ENCODE assay signal across 13 mouse cellular contexts in the genomic region with DNA sequence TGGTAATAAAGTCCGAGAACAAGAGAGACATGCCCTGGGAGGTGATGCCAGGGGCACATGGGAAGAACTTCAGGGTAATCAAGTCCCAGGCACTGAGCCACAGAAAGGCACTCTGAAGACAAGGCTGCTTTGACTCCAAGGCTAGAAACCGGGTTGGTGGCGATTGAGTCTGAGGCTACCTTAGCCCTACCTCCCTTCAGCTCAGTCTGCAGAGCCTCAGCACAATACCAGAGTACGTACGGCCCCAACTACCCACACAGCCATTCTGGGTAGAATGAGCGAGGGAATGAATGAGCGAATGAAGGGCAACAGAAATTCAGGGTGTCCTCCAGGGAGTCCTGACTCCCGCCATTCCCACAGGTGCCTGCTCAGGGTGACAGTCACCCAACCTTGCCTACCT. TPM values are rescaled to one million over a fixed set of nuclear protein-coding genes. Genes with fewer than 3 reads are reported as not detected.
A peak's percentile ranks its signal among the peaks of the same experiment; 100 is the strongest.
DNase-seq lines count a peak whose midpoint lies in the region; ATAC-seq and TF ChIP-seq lines count a peak whose summit lies in the region.
"Had no signal": no experiment of that assay in that cellular context is flagged by ENCODE, and none has a peak within 500 bp of the region (broad histone marks: within the 10 kb centered on the region; RNA-seq: fewer than 3 reads in every experiment).

No protein-coding gene starts in this region.

- intact Hi-C loops in heart, postnatal 36 days (cut with DNase I), result no loop called here

- no peak for ATAC-seq in heart, postnatal 0 days (ENCODE audit: insufficient read depth, low read depth)
- no peak for ATAC-seq in midbrain, postnatal 0 days (ENCODE audit: low FRiP score)
- no peak for ATAC-seq in midbrain, embryonic 11.5 days (ENCODE audit: low FRiP score)
- no peak for ATAC-seq in hindbrain, embryonic 15.5 days (ENCODE audit: low FRiP score, low read depth)

- H3K4me2 ChIP-seq in heart, postnatal 0 days (ENCODE audit: low read depth, low read length), result peak overlapping the region; percentile 85; the same call in 1 of the 2 replicates
- peak overlapping the region; percentile 84 for H3K4me2 ChIP-seq in midbrain, postnatal 0 days (ENCODE audit: low read depth, low read length, poor library complexity, severe bottlenecking)
- no peak overlapping the region for H3K4me2 ChIP-seq in midbrain, embryonic 11.5 days
- H3K4me2 ChIP-seq in hindbrain, embryonic 15.5 days, result peak overlapping the region; percentile 90

- H3K4me1 ChIP-seq in heart, postnatal 0 days (ENCODE audit: control insufficient read depth, insufficient read depth), result peaks cover 39% of the 10 kb centered on the region
- peaks cover 26% of the 10 kb centered on the region; the same call in 1 of the 2 replicates for H3K4me1 ChIP-seq in midbrain, postnatal 0 days (ENCODE audit: insufficient read depth, low read length)
- H3K4me1 ChIP-seq in midbrain, embryonic 11.5 days (ENCODE audit: control insufficient read depth, insufficient read depth, low read length), result peaks cover 13% of the 10 kb centered on the region
- peaks cover 49% of the 10 kb centered on the region for H3K4me1 ChIP-seq in hindbrain, embryonic 15.5 days (replicated peaks)

- TF ChIP-seq CTCF in heart, postnatal 0 days (IDR thresholded peaks at IDR 0.05; ENCODE audit: low read depth), result no peak
- no peak for TF ChIP-seq CTCF in midbrain, postnatal 0 days (IDR thresholded peaks at IDR 0.05)

- 93% methylated on average over 8 of the region's 8 CpGs for WGBS in heart, postnatal 0 days
- WGBS in midbrain, postnatal 0 days, result 97% methylated on average over 8 of the region's 8 CpGs
- WGBS in midbrain, embryonic 11.5 days, result 91% methylated on average over 8 of the region's 8 CpGs
- WGBS in hindbrain, embryonic 15.5 days, result 90% methylated on average over 8 of the region's 8 CpGs

- DNase-seq in heart, postnatal 0 days (ENCODE audit: low spot score), result no peak
- no peak for DNase-seq in heart, postnatal 36 days
- DNase-seq in midbrain, postnatal 0 days (ENCODE audit: low spot score), result no peak
- DNase-seq in midbrain, embryonic 11.5 days (ENCODE audit: low spot score, missing footprints), result no peak
- peak; percentile 58 for DNase-seq in thymus, postnatal 14 days
- no peak for DNase-seq in right cerebral cortex, postnatal 10 days (ENCODE audit: low spot score in 2 of 2)
- no peak for DNase-seq in spleen, adult 12 weeks (ENCODE audit: low spot score)
- DNase-seq: lung, embryonic 14.5 days; retina, postnatal 1 day had no signal

- no peak overlapping the region; the same call in 1 of the 2 replicates for H3K9ac ChIP-seq in heart, postnatal 0 days (replicated peaks; ENCODE audit: low read depth, low read length)
- H3K9ac ChIP-seq in midbrain, postnatal 0 days (replicated peaks; ENCODE audit: low read length, poor library complexity, severe bottlenecking), result no peak overlapping the region
- H3K9ac ChIP-seq in midbrain, embryonic 11.5 days (ENCODE audit: low read length), result no peak overlapping the region
- no peak overlapping the region for H3K9ac ChIP-seq in hindbrain, embryonic 15.5 days
- H3K9ac ChIP-seq: limb, embryonic 12.5 days; lung, embryonic 14.5 days had no signal

- no peaks in the 10 kb centered on the region for H3K9me3 ChIP-seq in heart, postnatal 0 days (replicated peaks; ENCODE audit: control insufficient read depth, low read length)
- H3K9me3 ChIP-seq in midbrain, postnatal 0 days (ENCODE audit: low read length), result no peaks in the 10 kb centered on the region
- H3K9me3 ChIP-seq in midbrain, embryonic 11.5 days (ENCODE audit: control insufficient read depth, low read length), result no peaks in the 10 kb centered on the region
- H3K9me3 ChIP-seq in hindbrain, embryonic 15.5 days, result no peaks in the 10 kb centered on the region
- H3K9me3 ChIP-seq: heart, embryonic 10.5 days; limb, embryonic 12.5 days had no signal

- peak overlapping the region; percentile 15; the same call in 1 of the 2 replicates for H3K4me3 ChIP-seq in heart, postnatal 0 days (ENCODE audit: low read depth, low read length)
- H3K4me3 ChIP-seq in midbrain, postnatal 0 days (ENCODE audit: low read depth, low read length), result no peak overlapping the region
- no peak overlapping the region for H3K4me3 ChIP-seq in midbrain, embryonic 11.5 days (ENCODE audit: low read depth, low read length)
- H3K4me3 ChIP-seq in hindbrain, embryonic 15.5 days, result no peak overlapping the region
- H3K4me3 ChIP-seq: erythroblast, embryonic 14.5 days had no signal

- H3K27me3 ChIP-seq in heart, postnatal 0 days (ENCODE audit: control insufficient read depth, insufficient read depth, low read length), result no peaks in the 10 kb centered on the region
- H3K27me3 ChIP-seq in midbrain, postnatal 0 days (ENCODE audit: insufficient read depth, low read length), result no peaks in the 10 kb centered on the region
- H3K27me3 ChIP-seq in midbrain, embryonic 11.5 days (ENCODE audit: control insufficient read depth, insufficient read depth, low read length), result 0 out of 2 replicates have a peak, but pooled peaks cover 2% of the 10 kb centered on the region
- H3K27me3 ChIP-seq in hindbrain, embryonic 15.5 days, result no peaks in the 10 kb centered on the region

- no peak for TF ChIP-seq EP300 in heart, postnatal 0 days (IDR thresholded peaks at IDR 0.05; ENCODE audit: low read depth)

- H3K27ac ChIP-seq in heart, postnatal 0 days (ENCODE audit: low read depth), result peak overlapping the region; percentile 78; the same call in 1 of the 2 replicates
- H3K27ac ChIP-seq in midbrain, postnatal 0 days (ENCODE audit: low read depth, low read length), result no peak overlapping the region
- no peak overlapping the region for H3K27ac ChIP-seq in midbrain, embryonic 11.5 days (ENCODE audit: low read depth, low read length)
- no peak overlapping the region for H3K27ac ChIP-seq in hindbrain, embryonic 15.5 days (replicated peaks)
- H3K27ac ChIP-seq: heart, embryonic 10.5 days; limb, embryonic 12.5 days had no signal

- H3K36me3 ChIP-seq in heart, postnatal 0 days (replicated peaks; ENCODE audit: control insufficient read depth, insufficient read depth, low read length), result no peaks in the 10 kb centered on the region
- H3K36me3 ChIP-seq in midbrain, postnatal 0 days (ENCODE audit: insufficient read depth, low read length), result no peaks in the 10 kb centered on the region
- H3K36me3 ChIP-seq in midbrain, embryonic 11.5 days (ENCODE audit: control insufficient read depth, insufficient read depth, low read length), result no peaks in the 10 kb centered on the region
- H3K36me3 ChIP-seq in hindbrain, embryonic 15.5 days, result no peaks in the 10 kb centered on the region
- H3K36me3 ChIP-seq: heart, embryonic 10.5 days; limb, embryonic 12.5 days had no signal

RNA-seq across cellular contexts. Expression of gene Cerk, which starts 2.5 kb away (rescaled TPM):
- total RNA-seq in heart, postnatal 0 days (2014; rRNA removed; ENCODE audit: low replicate concordance), result 25.3 and 28.2 TPM in 2 replicates
- polyA plus RNA-seq in heart, postnatal 0 days (2015; fragmentation: Nextera tagmentation; extraction: Ambion mirVana), result 12.1 and 14.5 TPM in 2 replicates
- total RNA-seq in heart, postnatal 36 days (2021), result 10 to 100 TPM; 28.0 to 28.1 TPM
- 35.8 and 37.0 TPM in 2 replicates for total RNA-seq in midbrain, postnatal 0 days (2014; rRNA removed)
- polyA plus RNA-seq in midbrain, postnatal 0 days (2015; fragmentation: Nextera tagmentation; extraction: Ambion mirVana), result 21.6 and 21.9 TPM in 2 replicates
- polyA plus RNA-seq in midbrain, embryonic 11.5 days (2014; fragmentation: Nextera tagmentation; extraction: Ambion mirVana), result 17.3 and 19.9 TPM in 2 replicates
- polyA plus RNA-seq in hindbrain, embryonic 15.5 days (2015; fragmentation: Nextera tagmentation; extraction: Ambion mirVana), result 23.2 and 24.5 TPM in 2 replicates

RNA-seq across cellular contexts. Expression of gene Tbc1d22a, which starts 30.8 kb away (rescaled TPM):
- total RNA-seq in heart, postnatal 0 days (2014; rRNA removed; ENCODE audit: low replicate concordance), result 26.6 and 31.4 TPM in 2 replicates
- 9.7 and 10.0 TPM in 2 replicates for polyA plus RNA-seq in heart, postnatal 0 days (2015; fragmentation: Nextera tagmentation; extraction: Ambion mirVana)
- 10 to 100 TPM; 21.7 to 28.6 TPM for total RNA-seq in heart, postnatal 36 days (2021)
- total RNA-seq in midbrain, postnatal 0 days (2014; rRNA removed), result 19.7 and 19.8 TPM in 2 replicates
- polyA plus RNA-seq in midbrain, postnatal 0 days (2015; fragmentation: Nextera tagmentation; extraction: Ambion mirVana), result 13.6 and 13.9 TPM in 2 replicates
- 6.7 and 8.1 TPM in 2 replicates for polyA plus RNA-seq in midbrain, embryonic 11.5 days (2014; fragmentation: Nextera tagmentation; extraction: Ambion mirVana)
- polyA plus RNA-seq in hindbrain, embryonic 15.5 days (2015; fragmentation: Nextera tagmentation; extraction: Ambion mirVana), result 11.7 and 13.2 TPM in 2 replicates
